Mouse (Mus musculus) C2C12 (cell line): Measurements from ENCODE around the gene Nceh1.

Experiments
- CEBPB ChIP-seq: IDR thresholded peaks from one replicate; pipeline ENCODE4 v1.6.1; 2011; ENCODE audit warnings: low read depth, mild to moderate bottlenecking, control low read depth, moderate library complexity
- CTCF ChIP-seq: IDR thresholded peaks from one replicate; pipeline ENCODE4 v1.5.1; 2011; ENCODE audit not compliant: control insufficient read depth, insufficient read depth, insufficient read length
- FOSL1 ChIP-seq: IDR thresholded peaks from one replicate; pipeline ENCODE4 v1.8.0; 2011; ENCODE audit warnings: mild to moderate bottlenecking, low read length; ENCODE audit not compliant: poor library complexity, insufficient read depth, severe bottlenecking
- MAX ChIP-seq: IDR thresholded peaks from one replicate; pipeline ENCODE4 v1.6.1; 2011; ENCODE audit warnings: mild to moderate bottlenecking, control low read depth
- MYOD1 ChIP-seq: IDR thresholded peaks from one replicate; pipeline ENCODE4 v1.6.1; 2011; ENCODE audit warnings: low read depth; ENCODE audit not compliant: control insufficient read depth, insufficient read length
- MYOG ChIP-seq: IDR thresholded peaks from one replicate; pipeline ENCODE4 v1.6.1; 2011; ENCODE audit not compliant: control insufficient read depth, insufficient read length; ENCODE audit errors: extremely low read depth
- USF1 ChIP-seq: IDR thresholded peaks from one replicate; pipeline ENCODE4 v1.6.1; 2011; ENCODE audit warnings: low read depth, mild to moderate bottlenecking, control low read depth, moderate library complexity

DNA sequence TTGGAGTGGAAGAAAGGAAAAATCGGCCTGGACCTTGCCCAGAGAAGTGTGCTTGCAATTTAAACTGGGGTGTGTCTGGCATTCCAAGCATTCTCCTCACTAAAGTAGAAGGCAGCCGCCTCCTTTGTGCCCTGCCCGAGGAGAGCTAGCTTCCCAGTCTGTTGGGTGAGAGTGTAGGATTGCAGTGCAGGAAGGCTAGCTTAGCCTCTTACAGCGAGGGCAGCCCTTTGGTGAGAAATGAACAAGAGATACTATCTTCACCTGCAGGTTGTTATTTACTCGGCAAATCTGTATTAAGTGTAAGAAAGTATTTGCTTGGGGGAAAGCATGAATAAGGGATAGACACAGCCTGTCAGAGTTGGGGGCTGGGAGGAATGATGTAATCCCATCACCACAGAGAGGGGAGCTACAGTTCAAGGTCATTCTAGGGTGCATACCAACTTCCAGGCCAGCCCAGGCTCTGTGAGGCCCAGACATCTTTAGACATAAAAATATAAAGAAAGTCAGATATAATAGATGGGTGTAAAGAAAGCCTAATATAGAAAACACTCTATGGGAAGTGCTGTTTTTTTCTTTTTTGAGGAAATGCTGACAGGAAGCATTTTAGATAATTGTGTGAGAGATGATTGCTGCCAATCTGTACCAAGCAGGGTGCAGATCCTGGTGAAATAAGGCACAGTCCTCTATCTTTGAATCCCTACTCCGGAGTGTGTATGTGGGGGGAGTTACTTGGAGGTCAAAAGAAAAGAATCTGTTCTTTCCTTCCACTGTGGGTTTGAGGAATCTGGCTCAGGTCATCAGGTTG lies 27.5 kb upstream of the Nceh1 start:
- TF ChIP-seq CTCF (no peak), USF1 (no peak), MYOG (no peak), MYOD1 (no peak), MAX (peak; percentile 53), CEBPB (peak; percentile 17), FOSL1 (no peak)
